Mouse (Mus musculus): ENCODE data around the gene Trio. TPM values are rescaled to one million over a fixed set of nuclear protein-coding genes. Genes with fewer than 3 reads are reported as not detected.
A peak's percentile ranks its signal among the peaks of the same experiment; 100 is the strongest.

Trio gene
- polyA plus RNA-seq, 1 experiment: 17.5 TPM

DNA sequence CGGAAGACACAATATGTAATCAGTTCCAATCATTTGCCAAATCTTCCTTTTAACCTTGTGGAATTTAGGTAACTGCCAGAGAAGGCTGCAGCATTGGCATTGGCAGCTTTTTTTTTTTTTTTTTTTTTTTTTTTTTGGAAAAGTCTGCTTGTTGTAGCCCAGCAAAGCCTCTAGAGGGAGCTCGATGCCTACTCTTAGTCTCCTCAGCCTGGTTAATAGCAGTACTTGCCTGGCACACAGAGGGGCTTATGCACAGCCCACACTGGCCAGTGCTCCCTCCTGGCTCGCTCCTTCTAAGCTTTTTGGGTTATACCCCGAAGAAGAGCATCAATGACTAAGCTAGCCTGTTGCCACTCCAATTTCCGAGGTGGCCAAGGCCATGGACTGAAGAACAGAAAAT, 106.1 kb downstream of the Trio start:
- Histone ChIP-seq H3K4me3 (ENCODE audit: low read depth, low read length) (no peak overlapping the region), H3K27me3 (ENCODE audit: control insufficient read depth, insufficient read depth, low read length) (no peaks in the 10 kb centered on the region), H3K27ac (ENCODE audit: insufficient read depth, low read depth, low read length) (no peak overlapping the region), H3K36me3 (ENCODE audit: control insufficient read depth, insufficient read depth, low read length) (no peaks in the 10 kb centered on the region; the same call in 1 of the 2 replicates), H3K4me1 (ENCODE audit: control insufficient read depth, insufficient read depth, insufficient read length, low read length) (no peaks in the 10 kb centered on the region; the same call in 1 of the 2 replicates)
- WGBS: 10% methylated on average over 5 of the region's 5 CpGs
- TF ChIP-seq POLR2A (IDR thresholded peaks at IDR 0.05; ENCODE audit: low read depth, low read length) (no peak), CTCF (IDR thresholded peaks at IDR 0.05; ENCODE audit: extremely low read depth, insufficient read length, insufficient replicate concordance, low read depth, low read length) (peak; percentile 60; the same call in 1 of the 2 replicates)

- no peak overlapping the region for H3K4me3 ChIP-seq (ENCODE audit: low read depth, low read length)
- H3K27me3 ChIP-seq (ENCODE audit: control insufficient read depth, insufficient read depth, low read length): no peaks in the 10 kb centered on the region
- no peaks in the 10 kb centered on the region; the same call in 1 of the 2 replicates for H3K4me1 ChIP-seq (ENCODE audit: control insufficient read depth, insufficient read depth, insufficient read length, low read length)
- H3K36me3 ChIP-seq (ENCODE audit: control insufficient read depth, insufficient read depth, low read length): no peaks in the 10 kb centered on the region; the same call in 1 of the 2 replicates
- 85% methylated on average over 9 of the region's 9 CpGs for WGBS
- no peak overlapping the region for H3K27ac ChIP-seq (ENCODE audit: insufficient read depth, low read depth, low read length)
- TF ChIP-seq POLR2A (IDR thresholded peaks at IDR 0.05; ENCODE audit: low read depth, low read length): no peak
- TF ChIP-seq CTCF (IDR thresholded peaks at IDR 0.05; ENCODE audit: extremely low read depth, insufficient read length, insufficient replicate concordance, low read depth, low read length): no peak
These were observed 106.8 kb downstream of the Trio start for GRCm38 (mm10) chr15:27918798-27919197.

- H3K27ac ChIP-seq (ENCODE audit: insufficient read depth, low read depth, low read length): no peak overlapping the region
- H3K4me1 ChIP-seq (ENCODE audit: control insufficient read depth, insufficient read depth, insufficient read length, low read length): peaks cover 10% of the 10 kb centered on the region; the same call in 1 of the 2 replicates
- H3K4me3 ChIP-seq (ENCODE audit: low read depth, low read length): no peak overlapping the region
- TF ChIP-seq CTCF (IDR thresholded peaks at IDR 0.05; ENCODE audit: extremely low read depth, insufficient read length, insufficient replicate concordance, low read depth, low read length) (no peak), POLR2A (IDR thresholded peaks at IDR 0.05; ENCODE audit: low read depth, low read length) (no peak)
- 72% methylated on average over 4 of the region's 4 CpGs for WGBS
- H3K27me3 ChIP-seq (ENCODE audit: control insufficient read depth, insufficient read depth, low read length): no peaks in the 10 kb centered on the region
- H3K36me3 ChIP-seq (ENCODE audit: control insufficient read depth, insufficient read depth, low read length): no peaks in the 10 kb centered on the region; the same call in 1 of the 2 replicates
These were observed 109.4 kb downstream of the Trio start for GRCm38 (mm10) chr15:27916204-27916603.

- no peak overlapping the region for H3K4me3 ChIP-seq (ENCODE audit: low read depth, low read length)
- H3K4me1 ChIP-seq (ENCODE audit: control insufficient read depth, insufficient read depth, insufficient read length, low read length): peaks cover 10% of the 10 kb centered on the region; the same call in 1 of the 2 replicates
- no peak overlapping the region for H3K27ac ChIP-seq (ENCODE audit: insufficient read depth, low read depth, low read length)
- H3K36me3 ChIP-seq (ENCODE audit: control insufficient read depth, insufficient read depth, low read length): no peaks in the 10 kb centered on the region; the same call in 1 of the 2 replicates
- WGBS: 64% methylated on average over 3 of the region's 3 CpGs
- no peaks in the 10 kb centered on the region for H3K27me3 ChIP-seq (ENCODE audit: control insufficient read depth, insufficient read depth, low read length)
- no peak for TF ChIP-seq POLR2A (IDR thresholded peaks at IDR 0.05; ENCODE audit: low read depth, low read length)
- no peak for TF ChIP-seq CTCF (IDR thresholded peaks at IDR 0.05; ENCODE audit: extremely low read depth, insufficient read length, insufficient replicate concordance, low read depth, low read length)
These were observed 112.6 kb downstream of the Trio start for GRCm38 (mm10) chr15:27913013-27913412.

DNA sequence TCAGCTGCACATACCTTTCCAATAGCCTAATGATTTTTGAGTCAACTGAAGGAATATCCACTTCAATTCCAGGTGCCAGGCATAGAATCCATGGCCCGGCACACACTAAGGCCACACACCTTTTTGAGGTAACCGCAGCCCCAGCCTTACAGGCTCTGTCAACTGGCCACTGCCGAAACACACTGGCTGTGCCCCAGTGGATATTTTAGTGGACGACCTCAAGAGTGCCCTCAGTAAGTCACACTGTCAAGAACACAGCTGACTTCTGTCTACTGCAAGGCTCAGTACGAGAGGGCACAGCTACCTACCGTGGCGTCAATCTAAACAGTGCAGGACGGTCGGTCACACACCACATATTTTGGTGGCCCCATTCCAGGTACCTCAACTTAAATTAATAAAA, 114.5 kb downstream of the Trio start:
- TF ChIP-seq POLR2A (IDR thresholded peaks at IDR 0.05; ENCODE audit: low read depth, low read length): no peak
- TF ChIP-seq CTCF (IDR thresholded peaks at IDR 0.05; ENCODE audit: extremely low read depth, insufficient read length, insufficient replicate concordance, low read depth, low read length): no peak
- 95% methylated on average over 9 of the region's 9 CpGs for WGBS
- H3K27ac ChIP-seq (ENCODE audit: insufficient read depth, low read depth, low read length): no peak overlapping the region
- H3K27me3 ChIP-seq (ENCODE audit: control insufficient read depth, insufficient read depth, low read length): no peaks in the 10 kb centered on the region
- no peak overlapping the region for H3K4me3 ChIP-seq (ENCODE audit: low read depth, low read length)
- no peaks in the 10 kb centered on the region for H3K36me3 ChIP-seq (ENCODE audit: control insufficient read depth, insufficient read depth, low read length)
- H3K4me1 ChIP-seq (ENCODE audit: control insufficient read depth, insufficient read depth, insufficient read length, low read length): peaks cover 10% of the 10 kb centered on the region; the same call in 1 of the 2 replicates

DNA sequence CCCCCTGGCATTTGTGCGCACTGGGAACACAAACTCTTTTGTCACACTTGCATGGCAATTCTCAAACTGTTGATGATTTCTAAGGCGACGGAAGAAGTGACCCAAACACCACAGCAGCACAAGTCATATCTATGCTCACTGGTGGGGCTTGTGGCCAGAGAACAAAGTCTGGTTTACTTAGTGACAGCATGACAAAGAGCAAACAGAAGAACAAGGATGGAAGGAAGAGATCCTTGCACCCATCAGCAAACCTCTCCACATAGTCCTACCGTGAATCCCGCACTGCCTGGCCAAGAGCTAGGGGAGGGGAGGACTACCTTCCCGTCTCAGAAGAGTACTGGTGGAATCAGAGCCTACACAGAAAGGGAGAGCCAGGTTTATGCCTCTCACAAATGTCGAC, 115.5 kb downstream of the Trio start:
- H3K27me3 ChIP-seq (ENCODE audit: control insufficient read depth, insufficient read depth, low read length): no peaks in the 10 kb centered on the region
- TF ChIP-seq CTCF (IDR thresholded peaks at IDR 0.05; ENCODE audit: extremely low read depth, insufficient read length, insufficient replicate concordance, low read depth, low read length) (no peak), POLR2A (IDR thresholded peaks at IDR 0.05; ENCODE audit: low read depth, low read length) (no peak)
- no peaks in the 10 kb centered on the region for H3K36me3 ChIP-seq (ENCODE audit: control insufficient read depth, insufficient read depth, low read length)
- H3K4me3 ChIP-seq (ENCODE audit: low read depth, low read length): no peak overlapping the region
- 35% methylated on average over 7 of the region's 7 CpGs for WGBS
- H3K4me1 ChIP-seq (ENCODE audit: control insufficient read depth, insufficient read depth, insufficient read length, low read length): peaks cover 10% of the 10 kb centered on the region; the same call in 1 of the 2 replicates
- no peak overlapping the region for H3K27ac ChIP-seq (ENCODE audit: insufficient read depth, low read depth, low read length)

DNA sequence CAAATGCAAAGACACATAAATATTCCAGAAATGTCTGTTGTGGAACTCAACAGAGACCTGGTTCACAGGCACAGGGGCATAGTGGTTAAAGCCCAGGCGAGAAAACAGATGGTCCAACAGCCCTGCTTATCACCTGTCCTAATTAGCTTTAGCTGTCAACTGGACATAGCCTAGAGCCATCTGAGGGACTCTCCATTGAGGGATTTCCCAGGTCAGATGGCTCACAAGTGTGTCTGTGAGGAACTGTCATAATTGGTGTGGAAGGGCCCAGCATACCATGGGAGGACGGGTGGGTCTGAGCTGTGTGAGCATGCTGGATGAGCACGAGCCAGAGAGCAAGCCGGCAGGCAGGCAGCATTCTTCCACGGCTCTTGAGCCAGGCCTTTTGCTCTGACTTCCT, 118.0 kb downstream of the Trio start:
- H3K27ac ChIP-seq (ENCODE audit: insufficient read depth, low read depth, low read length): no peak overlapping the region
- no peak for TF ChIP-seq POLR2A (IDR thresholded peaks at IDR 0.05; ENCODE audit: low read depth, low read length)
- TF ChIP-seq CTCF (IDR thresholded peaks at IDR 0.05; ENCODE audit: extremely low read depth, insufficient read length, insufficient replicate concordance, low read depth, low read length): no peak
- H3K27me3 ChIP-seq (ENCODE audit: control insufficient read depth, insufficient read depth, low read length): no peaks in the 10 kb centered on the region
- no peaks in the 10 kb centered on the region for H3K36me3 ChIP-seq (ENCODE audit: control insufficient read depth, insufficient read depth, low read length)
- H3K4me1 ChIP-seq (ENCODE audit: control insufficient read depth, insufficient read depth, insufficient read length, low read length): peaks cover 5% of the 10 kb centered on the region; the same call in 1 of the 2 replicates
- 81% methylated on average over 5 of the region's 5 CpGs for WGBS
- no peak overlapping the region for H3K4me3 ChIP-seq (ENCODE audit: low read depth, low read length)
